Mouse (Mus musculus) left cerebral cortex, postnatal 14 days (tissue): ENCODE data around the gene Wfdc15b. TPM values are rescaled to one million over a fixed set of nuclear protein-coding genes. Genes with fewer than 3 reads are reported as not detected.
"Not testable (repeated sequence)": the region's sequence is repeated elsewhere in the genome, so short reads cannot be mapped to it uniquely, and the experiment has no call there.

Experiments
- DNase-seq, 2 experiments: peaks; one replicate each; pipeline ENCODE4 v3.0.0; 2021 to 2022; ENCODE audit warnings: low spot score in 2 of 2, mixed read lengths in 1 of 2
- intact Hi-C: fragments of 180-260 bp; cut with DNase I; formaldehyde crosslinking; loops from one replicate; pipeline ENCODE4 v1.15.1; 2025
- long read RNA-seq, 2 experiments: library from polyadenylated mRNA; stranded (forward); transcript quantifications; one replicate each; pipeline ENCODE4 v2.0.0; 2021
- total RNA-seq, 2 experiments: library from RNA; stranded (reverse); gene quantifications; 2 replicates each; pipeline ENCODE4 v1.2.3; 2021

The Wfdc15b gene
- not detected for total RNA-seq
- long read RNA-seq, experiment 1, result 0 reads
- long read RNA-seq, experiment 2, result 0 reads

GRCm38 (mm10) chr2:164221522-164221921 is at the start of gene Wfdc15b:
Wfdc15b (minus strand) TSS chr2:164221660.
- intact Hi-C loops, result no loop called here
- DNase-seq, result no peak

DNA sequence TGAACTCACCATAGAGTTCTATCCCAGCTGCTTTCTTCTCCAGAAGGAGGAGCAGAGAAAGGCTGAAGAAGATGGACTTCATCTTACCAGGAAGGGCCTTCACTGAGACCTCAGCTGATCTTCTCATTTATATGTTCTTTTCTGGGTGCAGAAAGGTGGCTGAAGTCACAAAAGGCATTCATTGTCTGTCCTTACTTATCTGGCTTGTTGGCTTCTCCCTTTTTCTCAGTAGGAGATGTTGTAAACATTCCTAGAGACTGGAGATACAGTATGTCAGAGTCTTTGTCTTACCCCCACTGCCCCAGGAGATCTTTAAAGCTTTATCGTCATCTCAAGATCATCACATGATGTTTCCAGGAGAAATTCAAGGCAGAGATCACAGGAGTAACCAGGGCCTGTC is 35.1 kb upstream of the Wfdc15b start, which contains the start of gene Svs3b:
Gene Svs3b (minus strand): TSS at position 101 of the 400 bp plus-strand sequence.
- DNase-seq, intact Hi-C loops: not testable (repeated sequence)

DNA sequence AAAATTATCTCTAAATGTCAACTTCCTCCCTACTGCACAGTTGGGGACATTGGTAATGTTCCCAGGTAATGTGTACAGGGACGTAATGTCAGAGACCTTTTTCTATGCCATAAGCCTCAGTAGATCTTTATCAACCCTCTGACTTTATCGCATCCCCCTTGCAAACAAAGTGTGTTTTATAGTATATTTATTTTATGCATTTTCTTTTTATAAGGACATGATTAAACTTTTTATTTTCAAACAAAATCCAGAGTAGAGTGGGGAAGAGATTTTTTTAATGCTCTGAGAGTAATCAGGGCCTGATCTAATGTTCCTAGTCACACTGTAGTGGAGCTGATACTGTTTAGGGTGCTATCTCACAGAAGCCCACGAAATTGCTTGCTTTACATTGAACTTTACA is 16.9 kb upstream of the Wfdc15b start, which contains the start of gene Svs2:
Gene Svs2 (minus strand): TSS at position 101 of the 400 bp plus-strand sequence.
- DNase-seq, result no peak
- intact Hi-C loops, result no loop called here

- no peak for DNase-seq
- intact Hi-C loops, result no loop called here
Measured at GRCm38 (mm10) chr2:164232671-164233070, 11.2 kb upstream of the Wfdc15b start.

GRCm38 (mm10) chr2:164228361-164229070 is 7.1 kb upstream of the Wfdc15b start:
- intact Hi-C loops, result no loop called here
- DNase-seq, result no peak

GRCm38 (mm10) chr2:164219295-164219694 is 2.2 kb downstream of the Wfdc15b start:
- intact Hi-C loops, result no loop called here
- no peak for DNase-seq

DNA sequence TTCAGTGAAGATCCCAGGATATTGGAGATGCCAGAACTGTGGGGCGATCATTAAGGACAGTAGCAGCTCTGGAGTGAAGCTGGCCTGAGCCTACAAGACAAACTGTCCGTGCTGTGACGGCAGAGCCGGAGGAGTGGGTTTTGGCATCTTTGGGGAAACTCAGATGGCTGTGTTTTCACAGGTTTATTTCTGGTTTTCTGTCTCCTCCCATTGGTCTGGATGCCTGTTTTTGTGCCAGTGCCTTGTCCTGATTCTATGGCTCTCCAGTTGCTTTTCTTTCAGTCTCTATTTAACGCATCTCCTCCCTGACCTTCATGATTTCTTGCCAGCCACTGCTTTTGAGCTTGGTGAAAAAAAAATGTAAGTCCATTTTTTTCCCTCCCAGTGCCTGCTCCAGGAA is 8.7 kb downstream of the Wfdc15b start:
- peak in 1 of 2 experiments; percentile 17 for DNase-seq
- intact Hi-C loops, result no loop called here

DNA sequence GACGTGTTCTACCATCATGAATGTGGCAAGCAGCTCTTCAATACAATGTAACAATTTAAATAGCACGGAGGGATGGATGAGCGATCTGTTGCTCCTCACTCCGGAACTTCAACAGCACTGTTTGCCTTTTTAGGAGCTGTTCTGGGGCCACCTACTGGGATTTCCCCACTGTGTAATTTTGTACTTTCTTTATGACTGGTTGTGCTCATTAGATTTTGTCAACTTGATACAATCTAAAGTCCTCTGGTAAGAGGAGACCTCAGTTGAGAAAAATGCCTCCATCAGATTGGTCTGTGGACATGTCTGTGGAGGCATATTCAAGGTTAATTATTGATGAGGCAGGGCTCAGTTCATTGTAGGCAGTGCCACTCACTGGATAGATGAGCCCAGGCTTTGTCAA is 10.6 kb downstream of the Wfdc15b start:
- intact Hi-C loops, result no loop called here
- no peak for DNase-seq

DNA sequence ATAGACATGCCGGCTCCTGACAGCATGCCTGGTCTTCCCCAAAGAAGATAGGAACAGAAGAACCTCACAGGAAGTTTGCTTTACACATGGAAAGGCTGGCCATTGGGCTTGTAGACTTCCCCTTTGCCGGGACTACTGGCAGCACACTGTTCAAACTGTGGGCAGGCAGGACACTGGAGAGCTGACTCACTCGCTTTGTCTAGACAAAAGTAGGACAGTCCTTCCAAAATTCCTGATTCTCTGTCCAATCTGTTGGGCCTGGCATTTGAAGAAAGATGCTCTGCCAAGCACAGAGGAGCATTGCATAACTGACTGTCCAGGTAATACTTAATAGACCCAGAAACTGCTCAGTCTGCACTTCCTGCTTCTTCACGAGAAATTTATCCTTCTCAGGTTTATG is 14.8 kb downstream of the Wfdc15b start:
- peak in 1 of 2 experiments; percentile 11 for DNase-seq
- intact Hi-C loops, result no loop called here

- DNase-seq, intact Hi-C loops: not testable (repeated sequence)
Measured at GRCm38 (mm10) chr2:164206011-164206410, 15.4 kb downstream of the Wfdc15b start.

GRCm38 (mm10) chr2:164199626-164200327 is 21.7 kb downstream of the Wfdc15b start, which contains the start of gene Wfdc15a:
Wfdc15a (minus strand) TSS chr2:164200130.
- intact Hi-C loops, result no loop called here
- no peak for DNase-seq

DNA sequence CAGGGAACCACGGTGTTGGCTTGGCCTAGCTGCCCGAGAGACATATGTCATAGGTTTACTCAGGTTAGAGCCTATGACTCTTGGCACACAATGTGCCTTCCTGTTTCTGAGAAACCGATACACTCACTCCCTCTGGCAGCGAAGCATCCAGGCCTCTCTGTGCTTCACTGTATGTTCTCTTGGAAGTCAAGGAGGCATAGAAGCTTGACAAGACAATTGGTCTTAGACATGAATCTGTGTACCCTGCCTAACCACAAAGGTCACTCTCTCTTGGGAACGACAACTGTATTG is 24.8 kb downstream of the Wfdc15b start:
- intact Hi-C loops, result no loop called here
- no peak for DNase-seq

GRCm38 (mm10) chr2:164195971-164196699 is 25.3 kb downstream of the Wfdc15b start:
- no peak for DNase-seq
- intact Hi-C loops, result no loop called here

DNA sequence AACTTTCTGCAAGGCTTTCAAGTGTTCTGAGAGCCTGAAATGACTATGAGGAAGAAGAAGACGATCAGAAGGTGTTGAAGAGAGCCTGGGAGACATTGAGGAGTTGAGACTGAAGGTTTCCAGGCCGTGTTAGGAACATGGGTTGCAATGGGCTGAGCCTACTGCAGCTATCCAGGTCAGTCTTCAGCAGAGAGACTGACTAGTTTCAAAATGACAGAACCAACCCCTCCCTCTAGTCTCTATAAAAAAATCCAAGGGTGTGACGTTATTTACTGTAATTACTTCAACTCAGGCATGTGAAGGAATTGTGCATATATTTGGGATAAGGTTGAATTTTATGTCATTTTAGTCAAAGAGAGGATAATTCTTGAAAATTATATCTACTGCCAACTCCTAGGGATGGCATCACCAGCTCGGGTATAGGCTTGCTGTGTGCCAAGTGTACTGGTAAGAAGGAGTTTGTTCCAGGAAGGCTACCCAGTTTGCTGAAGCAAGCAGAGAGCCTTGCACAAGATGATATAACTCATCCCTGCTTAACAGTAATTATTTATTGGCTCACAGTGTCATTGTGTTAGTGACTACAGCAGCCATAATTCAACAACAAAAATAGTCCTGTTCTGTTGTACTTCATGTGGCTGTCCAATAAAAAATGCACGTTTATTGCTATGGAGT is 26.4 kb downstream of the Wfdc15b start:
- intact Hi-C loops, result no loop called here
- DNase-seq, result no peak

DNA sequence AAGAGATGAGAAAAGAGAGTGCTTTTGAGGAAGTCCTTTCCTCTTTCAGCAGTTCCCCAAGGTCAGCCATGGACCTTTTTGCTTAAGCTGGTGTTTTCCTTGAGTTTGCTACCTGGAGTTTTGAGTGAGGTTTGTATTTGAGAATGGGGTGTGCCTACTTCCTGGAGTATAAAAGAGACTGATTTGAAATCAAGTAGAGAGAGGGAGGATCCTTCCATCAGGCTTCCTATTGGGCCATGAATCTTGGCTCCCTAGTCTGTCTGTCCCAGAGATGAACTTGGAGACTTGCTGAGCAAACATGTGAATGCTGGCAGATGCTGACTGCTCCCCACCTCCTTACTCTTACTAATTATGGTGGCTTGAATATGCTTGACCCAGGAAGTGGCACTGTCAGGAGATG is 29.2 kb downstream of the Wfdc15b start:
- intact Hi-C loops, result no loop called here
- no peak for DNase-seq

- intact Hi-C loops, result no loop called here
- no peak for DNase-seq
Measured at GRCm38 (mm10) chr2:164190576-164190975, 30.9 kb downstream of the Wfdc15b start, which contains the start of gene Wfdc12. Wfdc12 (minus strand) TSS chr2:164190608.

- no peak for DNase-seq
- intact Hi-C loops, result no loop called here
Measured at GRCm38 (mm10) chr2:164188722-164189121, 32.7 kb downstream of the Wfdc15b start.

DNA sequence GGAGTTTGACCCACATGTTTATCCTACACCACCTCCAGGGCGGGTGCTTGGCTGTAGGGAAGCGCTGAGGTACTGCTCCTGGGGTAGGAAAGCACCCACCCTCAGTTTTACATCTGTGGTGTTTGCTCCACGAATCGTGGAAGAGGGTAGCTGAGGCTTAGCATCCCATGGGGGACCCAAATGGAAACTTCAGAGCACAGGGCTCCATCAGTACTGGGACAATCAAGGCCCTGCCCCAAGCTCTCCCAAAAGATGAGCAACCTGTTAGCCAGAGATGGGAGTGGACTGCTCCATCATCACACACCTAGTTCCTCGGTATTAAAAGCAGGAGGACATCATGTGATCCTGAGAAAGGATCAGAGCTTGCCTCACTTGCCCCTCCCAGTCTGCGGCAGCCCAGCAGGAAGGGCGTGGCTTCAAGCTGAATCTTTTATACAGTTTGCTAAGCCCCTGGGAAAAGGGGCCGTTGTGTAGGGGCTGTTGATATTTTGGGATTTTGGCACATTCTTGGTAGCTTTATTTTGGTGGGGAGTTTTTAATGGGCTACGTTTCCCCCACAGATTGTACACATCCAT is 37.2 kb downstream of the Wfdc15b start:
- intact Hi-C loops, result no loop called here
- DNase-seq, result no peak

- intact Hi-C loops, result no loop called here
- no peak for DNase-seq
Measured at GRCm38 (mm10) chr2:164183340-164183739, 38.1 kb downstream of the Wfdc15b start.
